Mouse (Mus musculus): ENCODE results near the gene Fkbp5. TPM values are rescaled to one million over a fixed set of nuclear protein-coding genes. Genes with fewer than 3 reads are reported as not detected.
"Not testable (repeated sequence)": the region's sequence is repeated elsewhere in the genome, so short reads cannot be mapped to it uniquely, and the experiment has no call there.

Gene Fkbp5
- total RNA-seq, 2 experiments from 2014 or later: 61.0 to 63.6 TPM

DNA sequence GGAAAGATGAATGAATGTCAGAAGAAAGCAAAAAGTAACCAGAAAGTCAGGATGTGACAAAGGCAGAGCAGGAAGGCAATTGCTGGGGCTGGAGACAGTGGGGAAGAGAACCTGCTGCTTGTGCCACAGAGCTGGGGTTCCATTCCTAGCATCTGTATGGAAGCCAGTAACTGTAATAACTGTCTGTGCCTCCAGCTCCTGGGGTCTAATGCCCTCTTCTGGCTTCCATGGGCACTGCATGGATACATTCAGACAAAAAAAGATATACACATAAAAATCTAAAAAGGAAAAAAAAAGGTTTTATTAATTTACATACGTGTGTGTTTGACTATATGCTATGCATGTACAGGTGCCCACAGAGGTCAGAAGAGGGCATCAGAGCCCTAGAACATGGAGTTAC is 98.4 kb downstream of the Fkbp5 start:
- DNase-seq: no peak

DNA sequence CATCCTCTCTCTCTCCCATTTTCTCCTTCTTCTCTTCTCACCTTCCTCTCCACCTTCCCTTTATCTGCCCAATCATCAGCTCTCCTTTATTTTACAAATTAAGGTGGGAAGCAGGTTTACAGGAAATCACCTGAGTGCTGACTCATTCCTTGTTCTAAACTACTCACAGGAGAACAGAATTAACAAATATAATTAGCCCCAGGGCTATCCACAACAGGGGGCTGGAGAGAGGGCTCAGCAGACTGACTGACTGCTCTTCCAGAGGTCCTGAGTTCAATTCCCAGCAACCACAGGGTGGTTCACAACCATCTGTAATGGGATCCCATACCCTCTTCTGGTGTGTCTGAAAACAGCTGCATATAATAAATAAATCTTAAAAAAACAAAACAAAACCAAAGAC is 98.8 kb downstream of the Fkbp5 start:
- not testable (repeated sequence) for DNase-seq

DNA sequence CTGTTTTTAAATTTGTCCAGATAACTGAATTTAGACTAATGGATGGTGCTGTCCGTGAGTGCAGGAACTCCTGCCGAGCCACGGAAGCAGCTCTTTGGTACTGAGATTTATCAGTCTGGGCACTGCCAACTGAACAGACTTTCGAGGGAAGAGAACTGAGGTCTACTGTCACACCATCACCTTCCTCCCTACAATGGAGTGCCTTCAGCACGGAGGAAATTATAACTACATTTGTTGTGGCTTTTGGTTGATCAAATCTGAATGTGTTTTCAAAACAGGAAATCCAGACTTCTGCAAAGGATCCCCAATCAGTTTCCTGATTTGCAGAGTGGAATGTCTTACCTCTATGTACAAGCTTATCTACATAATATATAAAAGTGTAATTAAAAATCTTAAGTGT is 99.6 kb downstream of the Fkbp5 start:
- no peak for DNase-seq

DNA sequence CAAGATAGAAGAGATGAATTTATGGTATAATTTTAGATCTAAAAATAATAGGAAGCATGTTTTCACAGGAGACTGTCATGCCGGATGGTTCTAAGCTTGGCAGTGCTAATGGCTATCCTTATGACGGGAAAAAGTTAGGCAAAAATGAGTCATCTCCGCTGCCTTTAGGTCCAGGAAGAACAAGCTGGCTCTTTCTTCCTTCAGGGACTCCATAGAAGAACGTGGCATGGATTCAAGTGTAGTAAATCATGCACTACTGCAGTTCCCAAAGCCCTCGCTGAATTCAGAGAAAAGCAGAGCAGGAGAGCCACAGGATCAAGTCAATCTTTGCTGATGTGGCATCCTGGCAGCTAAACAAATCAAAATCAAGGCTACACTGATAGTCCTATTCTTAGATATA is 102.1 kb downstream of the Fkbp5 start:
- DNase-seq: no peak

DNA sequence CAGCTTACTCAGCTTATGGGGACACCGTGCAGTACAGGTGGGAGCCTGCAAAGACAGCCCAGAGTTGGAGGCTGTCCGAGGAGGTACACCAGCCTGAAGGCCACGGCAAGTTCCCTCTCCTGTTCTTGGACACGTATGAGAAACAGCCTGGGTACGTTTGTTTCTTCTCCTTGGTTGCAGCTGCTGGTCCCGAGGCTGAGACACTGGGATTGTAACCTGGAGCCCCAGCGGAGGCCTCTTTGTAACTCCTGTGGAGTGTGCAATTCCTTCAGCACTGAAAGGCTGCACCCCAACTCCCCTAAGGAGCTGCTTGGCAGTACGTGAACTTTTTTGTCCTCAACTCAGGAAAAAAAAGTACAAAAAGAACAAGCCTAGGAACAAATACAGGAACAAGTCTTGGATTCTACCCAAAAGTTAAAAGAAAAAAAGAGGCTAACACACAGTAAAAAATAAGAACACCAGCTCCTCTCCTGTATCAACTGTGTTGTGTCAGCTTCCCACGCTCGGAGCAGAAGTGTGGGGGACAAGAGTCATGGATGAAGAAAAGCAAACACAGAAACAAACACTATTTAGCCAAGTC is 105.9 kb downstream of the Fkbp5 start:
- peak; percentile 42 for DNase-seq

DNA sequence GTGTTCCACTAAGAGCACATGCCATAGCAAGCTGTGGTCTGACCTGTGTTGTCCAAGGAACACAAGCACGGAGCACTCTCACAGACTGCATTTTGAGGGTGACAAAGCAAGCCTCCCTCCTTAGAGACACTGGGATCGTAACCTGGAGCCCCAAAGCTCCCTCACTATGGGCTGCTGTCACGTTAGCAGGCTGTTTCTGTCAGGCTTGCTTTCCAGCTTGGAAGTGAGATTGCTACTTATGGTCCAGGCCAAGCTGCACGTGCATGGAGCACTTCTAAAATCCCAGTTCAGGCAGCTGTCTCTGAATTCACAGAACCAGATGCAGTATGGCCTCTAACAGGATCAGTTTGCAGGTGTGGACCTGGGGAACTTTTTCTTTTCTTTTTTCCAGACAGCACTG is 106.6 kb downstream of the Fkbp5 start:
- DNase-seq: no peak

DNA sequence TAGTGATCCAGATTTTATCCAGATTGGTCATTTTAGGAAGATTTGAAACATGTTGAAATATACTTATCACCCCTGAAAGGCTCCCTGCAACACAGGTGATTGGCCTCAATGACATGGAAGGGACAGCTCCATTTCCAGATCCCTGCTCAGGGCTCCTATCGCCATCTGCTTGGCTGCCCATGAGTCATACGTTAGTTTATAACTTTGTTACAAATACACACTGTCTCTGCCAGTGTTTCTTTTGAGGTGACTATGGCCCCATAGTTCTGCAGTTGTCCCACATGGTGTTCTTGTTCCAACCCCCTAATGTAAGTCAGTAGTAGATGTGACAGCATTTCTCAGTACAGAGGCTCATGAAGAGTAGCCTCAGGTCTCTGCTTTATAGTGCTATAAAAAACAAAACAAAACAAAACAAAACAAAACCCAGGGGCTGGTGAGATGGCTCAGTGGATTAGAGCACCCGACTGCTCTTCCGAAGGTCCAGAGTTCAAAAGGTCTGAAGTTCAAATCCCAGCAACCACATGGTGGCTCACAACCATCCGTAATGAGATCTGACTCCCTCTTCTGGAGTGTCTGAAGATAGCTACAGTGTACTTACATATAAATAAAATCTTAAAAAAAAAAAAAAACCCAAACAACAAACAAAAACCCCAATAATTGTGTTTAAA is 108.9 kb downstream of the Fkbp5 start:
- no peak for DNase-seq

DNA sequence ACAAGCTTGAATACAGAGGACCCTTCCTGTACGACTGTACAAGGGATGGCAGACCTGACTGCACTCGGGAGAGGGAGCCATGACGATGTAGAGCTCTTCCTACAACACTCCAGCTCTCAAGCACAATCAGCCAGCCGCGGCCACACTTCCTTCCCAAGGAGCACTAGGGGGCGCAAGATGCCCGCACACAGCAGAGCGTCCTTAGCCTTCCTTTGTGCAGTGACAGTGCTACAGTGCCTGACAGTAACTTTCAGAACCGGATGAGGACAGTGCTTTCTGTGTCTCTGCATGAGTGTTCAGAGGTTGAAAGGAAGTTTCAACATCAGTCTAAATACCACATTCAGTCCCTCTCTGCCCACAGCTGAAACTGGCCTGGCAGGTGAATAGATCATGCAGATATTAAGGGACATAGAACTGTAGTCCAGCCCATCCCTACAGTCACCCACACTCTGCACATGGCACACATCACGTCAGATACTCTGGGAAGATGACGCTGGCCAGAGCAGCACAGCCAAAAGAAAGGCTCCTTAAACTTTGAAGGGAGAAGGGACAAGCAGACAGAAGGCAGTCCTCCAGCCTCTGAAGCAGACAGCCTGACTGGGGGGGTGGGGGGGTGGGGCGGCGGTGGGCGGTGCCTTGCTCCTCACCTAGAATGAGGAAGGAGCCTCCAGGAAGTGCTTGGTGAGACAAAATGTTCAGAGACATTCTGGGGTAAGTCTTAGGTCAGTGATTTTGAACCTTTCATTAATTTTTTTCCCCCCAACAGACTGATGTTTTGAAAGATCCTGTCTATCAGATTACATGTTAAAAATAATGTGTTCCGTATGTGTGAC is 109.7 kb downstream of the Fkbp5 start:
- peak; percentile 73 for DNase-seq

DNA sequence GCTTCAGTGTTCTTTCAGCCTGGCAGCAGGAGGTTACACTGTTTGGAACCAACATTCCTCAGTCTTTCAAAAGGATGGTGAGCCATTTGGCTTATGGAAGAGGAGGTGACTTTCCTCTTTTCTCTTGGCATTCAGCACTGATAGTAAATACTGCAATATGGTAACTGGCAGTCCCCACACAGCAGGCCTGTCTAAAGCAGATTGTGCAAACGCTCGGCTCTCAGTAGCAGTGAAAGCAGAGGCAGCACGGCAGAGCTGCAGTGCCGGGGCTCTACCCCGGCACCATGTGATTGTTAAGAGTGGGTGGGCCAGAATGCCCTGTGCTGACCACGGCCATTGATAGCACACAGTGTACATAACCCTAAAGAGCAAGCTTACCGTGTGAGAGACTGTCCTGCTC is 110.9 kb downstream of the Fkbp5 start:
- no peak for DNase-seq

DNA sequence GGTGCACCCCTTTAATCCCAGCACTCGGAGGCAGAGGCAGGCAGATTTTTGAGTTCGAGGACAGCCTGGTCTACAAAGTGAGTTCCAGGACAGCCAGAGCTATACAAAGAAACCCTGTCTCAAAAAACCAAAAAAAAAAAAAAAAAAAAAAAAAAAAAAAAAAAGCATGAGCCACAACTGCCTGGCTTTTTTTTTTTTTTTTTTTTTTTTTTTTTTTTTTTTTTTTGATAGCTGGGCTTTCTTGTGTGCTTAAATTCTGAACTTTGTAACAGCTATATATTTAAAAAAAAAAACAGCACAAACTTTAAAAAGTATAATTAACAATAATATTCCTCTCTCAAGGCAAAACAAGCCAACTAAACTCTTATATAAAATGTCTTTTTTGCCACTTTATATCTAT is 112.6 kb downstream of the Fkbp5 start:
- DNase-seq: not testable (repeated sequence)

DNA sequence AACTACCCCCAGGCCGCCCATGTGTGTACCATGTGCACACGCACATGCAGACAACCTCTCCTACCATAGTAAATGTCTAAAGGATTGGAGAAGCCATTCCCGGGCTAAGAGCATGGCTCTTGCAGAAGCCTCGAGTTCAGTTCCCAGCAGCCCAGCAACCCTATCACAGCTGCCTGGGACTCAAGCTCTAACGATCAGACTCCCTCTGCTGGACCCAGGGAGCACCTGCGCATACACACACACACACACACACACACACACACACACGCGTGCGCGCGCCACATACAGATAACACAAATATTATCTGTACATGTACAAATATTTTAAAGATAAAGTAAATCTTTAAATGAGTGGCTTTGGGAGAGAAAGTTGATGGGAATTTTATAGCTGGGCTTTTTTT is 113.0 kb downstream of the Fkbp5 start:
- DNase-seq: no peak

DNA sequence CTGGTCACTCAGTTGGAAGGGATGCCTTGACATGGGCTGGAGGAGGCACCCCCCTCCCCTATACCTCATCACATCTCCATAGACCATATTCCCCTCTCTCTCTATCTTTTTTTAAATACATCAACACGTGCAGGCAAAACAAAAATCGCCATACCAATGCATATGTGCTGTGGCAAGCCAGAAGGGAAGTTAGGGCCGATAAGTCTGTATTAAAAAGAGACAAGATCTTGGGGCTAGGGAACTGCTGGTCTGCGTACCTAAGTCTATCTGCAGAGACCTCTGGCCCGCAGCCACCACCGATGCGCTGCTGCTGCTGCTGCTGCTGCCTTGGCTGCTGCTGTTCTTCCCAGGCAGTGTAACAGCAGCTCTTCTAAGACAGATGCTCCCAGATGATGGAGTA is 122.3 kb downstream of the Fkbp5 start:
- no peak for DNase-seq

DNA sequence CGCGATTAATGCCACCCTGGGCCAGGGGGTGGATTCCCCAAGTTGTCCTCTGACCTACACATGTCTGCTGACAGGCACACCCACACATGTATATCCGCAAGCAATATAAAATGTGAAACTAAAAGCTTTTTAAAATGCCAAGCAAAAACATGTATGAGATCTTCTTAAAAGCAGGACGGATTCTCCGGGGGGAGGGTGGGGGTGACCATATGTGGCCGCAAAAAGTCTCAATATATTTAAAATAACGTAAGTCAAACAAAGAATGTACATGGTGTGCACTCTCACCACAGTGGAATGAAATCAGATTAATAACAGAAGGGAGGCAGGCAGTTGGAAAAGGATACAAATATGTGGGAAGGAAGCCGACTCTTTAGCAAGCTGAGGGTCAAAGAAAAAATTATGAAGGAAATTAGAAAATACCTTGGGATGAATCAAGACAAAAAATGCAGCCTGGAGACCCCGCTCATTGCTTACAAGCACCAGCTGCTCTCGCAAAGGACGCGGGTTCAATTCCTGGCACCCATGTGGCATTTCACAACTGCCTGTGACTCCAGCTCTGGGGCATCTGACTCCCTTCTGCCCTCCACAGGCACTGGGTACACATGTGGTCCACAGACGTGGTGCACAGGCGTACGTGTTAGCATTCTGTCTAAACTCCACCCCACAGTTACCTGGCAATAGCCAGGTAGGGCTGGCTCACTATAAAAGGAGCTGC is 123.1 kb downstream of the Fkbp5 start:
- no peak for DNase-seq

DNA sequence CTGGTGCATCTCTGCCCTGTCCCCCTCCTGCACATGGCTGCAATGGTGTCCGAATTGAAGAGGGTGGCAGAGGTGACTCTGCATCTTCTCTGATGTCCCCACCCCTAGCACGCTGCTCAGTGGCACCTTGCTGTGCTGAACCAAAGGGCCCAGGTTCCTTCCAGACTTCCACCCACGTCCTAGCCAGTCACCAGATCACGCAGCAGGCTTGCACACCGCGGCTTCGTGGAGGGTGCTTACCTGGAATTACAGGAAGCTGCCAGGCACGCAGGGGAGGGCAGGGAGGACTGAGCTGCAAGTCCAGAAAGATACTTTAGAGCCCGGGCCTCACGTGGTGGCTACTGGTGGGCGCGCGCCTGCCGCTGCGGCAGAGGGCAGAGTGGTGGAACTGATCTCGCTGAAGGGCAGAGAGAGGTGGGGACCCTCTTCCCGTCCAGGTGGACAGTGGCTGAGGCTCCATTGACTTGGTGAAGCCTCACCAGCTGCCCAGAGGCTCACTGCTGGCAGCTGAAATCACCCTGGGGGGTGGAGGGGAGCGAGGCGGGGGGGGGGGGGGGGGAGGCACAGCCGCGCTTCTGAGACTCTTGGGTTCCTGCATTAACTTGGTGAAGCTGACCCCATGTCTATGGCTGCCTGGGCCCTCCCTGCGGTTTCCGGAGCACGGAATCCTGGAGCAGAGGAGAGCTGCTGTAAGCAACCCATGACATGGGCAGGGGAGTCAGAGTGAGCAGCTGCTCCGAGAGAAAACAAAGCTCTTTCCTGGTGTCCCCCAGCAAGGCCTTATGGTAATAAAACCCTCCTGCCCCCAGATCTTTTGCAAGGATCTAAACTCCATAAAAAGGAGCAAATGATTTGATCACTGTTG is 125.5 kb downstream of the Fkbp5 start:
- DNase-seq: no peak

DNA sequence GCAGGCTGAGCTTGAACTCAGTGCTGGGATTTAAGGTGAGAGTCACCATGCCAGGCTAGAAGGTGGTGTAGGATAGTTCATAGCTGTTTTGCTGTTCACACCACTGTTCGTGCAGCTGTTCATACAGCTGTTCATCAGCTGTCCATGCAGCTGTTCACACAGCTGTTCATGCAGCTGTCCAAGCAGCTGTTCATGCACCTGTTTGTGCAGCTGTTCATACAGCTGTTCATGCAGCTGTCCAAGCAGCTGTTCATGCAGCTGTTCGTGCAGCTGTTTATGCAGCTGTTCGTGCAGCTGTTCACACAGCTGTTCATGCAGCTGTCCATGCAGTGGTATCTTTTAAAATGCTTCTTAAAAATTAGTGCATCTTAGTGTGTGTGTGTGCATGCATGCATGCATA is 128.8 kb downstream of the Fkbp5 start:
- no peak for DNase-seq

DNA sequence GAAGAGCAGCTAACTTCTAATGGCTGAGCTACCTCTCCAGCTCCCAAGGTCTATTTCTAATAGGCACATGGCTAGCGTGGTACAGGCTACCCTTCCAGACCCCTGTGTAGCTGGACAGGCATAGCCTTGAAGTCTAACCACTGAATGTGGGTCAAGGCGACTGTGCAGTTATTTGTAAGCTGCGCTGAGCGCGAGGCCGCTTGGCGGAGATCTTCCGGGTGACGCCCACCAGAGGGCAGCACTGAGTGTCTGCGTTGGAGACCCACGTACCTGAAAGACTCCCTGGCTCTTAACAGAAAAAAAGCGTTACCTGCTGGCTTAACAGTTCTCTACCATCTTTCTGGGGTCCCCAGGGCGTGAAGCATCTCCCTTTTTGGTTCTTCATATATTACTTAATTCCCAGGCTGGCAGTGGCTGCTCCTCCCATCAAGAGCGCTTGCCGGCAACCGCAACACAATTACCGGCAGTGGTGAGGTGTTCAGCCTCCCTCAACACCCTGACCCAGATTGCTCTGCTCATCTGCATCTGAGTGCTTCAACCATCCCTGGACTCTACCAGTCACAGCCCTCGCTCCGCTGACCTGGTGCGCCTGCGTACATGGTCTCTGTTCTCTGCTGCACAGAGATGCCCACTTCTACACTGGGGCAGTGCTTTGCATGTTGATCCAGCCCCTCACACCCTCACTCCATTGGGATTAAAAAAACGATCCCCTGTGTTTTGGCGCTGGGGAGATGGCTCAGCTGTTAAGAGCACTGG is 131.0 kb downstream of the Fkbp5 start:
- peak; percentile 56 for DNase-seq

DNA sequence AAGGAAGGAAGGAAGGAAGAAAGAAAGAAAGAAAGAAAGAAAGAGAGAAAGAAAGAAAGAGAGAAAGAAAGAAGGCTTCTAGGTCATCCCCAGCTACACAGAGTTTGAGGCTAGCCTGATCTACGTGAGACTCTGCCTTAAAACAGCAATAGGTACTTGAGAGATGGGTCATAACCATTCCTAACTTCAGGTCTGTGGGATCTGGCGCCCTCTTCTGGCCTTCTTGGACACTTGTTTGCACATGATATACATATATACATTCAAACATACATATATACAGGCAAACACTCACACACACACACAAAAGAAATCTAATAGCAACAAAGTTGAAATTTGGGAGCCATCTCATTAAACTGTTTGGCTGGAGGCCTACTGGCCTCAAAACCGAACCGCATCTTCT is 133.0 kb downstream of the Fkbp5 start:
- no peak for DNase-seq

DNA sequence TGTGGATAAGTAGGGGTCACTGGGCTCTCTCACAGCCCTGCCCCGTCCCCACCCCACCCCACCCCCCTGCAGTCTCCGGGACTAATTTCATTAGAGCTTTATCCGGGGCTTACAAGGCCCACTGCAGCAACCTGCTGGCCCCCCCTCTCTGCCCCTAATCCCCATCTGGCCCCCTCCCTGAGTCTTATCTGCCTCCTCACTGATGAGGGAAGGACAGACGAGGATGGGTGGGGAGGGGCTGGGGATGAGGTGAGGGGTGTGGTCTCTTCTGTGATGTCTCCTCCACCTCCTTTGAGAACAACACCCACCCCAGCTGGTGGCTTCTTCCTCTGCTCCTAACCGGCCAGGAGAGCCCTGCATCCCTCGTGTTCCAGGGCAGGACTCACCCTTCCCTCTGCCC is 137.1 kb downstream of the Fkbp5 start:
- DNase-seq: no peak

DNA sequence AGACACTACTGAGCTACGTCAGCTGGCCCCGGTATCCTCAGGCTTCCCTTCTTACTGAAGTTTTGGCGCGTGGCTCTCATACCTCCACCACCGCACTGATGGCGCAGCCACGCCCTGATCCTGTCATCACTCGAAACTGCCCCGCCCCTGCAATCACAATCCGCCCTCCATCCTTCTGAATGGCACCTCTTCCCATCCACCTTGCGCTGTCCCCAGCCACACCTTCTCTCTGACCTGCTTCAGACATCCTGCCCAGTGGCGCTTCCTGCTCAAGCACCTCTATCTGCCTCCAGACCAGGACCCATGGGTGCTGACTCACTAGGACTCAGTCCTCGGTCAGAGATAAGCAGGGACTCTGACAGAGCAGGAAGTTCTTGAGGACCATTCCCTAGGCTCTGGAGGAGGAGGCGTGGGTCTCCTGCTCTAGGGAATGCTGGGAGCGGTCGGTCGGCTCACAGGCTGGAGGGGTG is 141.7 kb downstream of the Fkbp5 start:
- no peak for DNase-seq

DNA sequence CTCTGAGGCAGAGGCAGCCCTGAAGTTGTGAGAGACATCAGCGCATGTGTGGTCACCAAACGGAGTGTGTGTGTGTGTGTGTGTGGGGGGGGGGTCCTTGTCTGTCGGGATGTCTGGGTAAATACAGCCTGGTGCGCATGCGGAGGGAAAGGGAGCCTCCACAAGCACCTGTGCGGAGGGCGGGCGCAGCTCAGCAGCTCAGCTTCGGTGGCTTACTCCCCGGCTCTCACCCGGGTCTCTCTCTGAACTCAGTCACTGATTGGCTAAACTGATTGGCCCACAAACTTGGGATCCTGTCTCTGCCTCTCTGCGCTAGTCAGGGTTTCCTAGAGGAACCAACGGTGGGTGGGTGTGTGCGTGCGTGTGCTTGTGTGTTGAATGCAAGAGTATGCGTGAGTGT is 142.8 kb downstream of the Fkbp5 start:
- no peak for DNase-seq

DNA sequence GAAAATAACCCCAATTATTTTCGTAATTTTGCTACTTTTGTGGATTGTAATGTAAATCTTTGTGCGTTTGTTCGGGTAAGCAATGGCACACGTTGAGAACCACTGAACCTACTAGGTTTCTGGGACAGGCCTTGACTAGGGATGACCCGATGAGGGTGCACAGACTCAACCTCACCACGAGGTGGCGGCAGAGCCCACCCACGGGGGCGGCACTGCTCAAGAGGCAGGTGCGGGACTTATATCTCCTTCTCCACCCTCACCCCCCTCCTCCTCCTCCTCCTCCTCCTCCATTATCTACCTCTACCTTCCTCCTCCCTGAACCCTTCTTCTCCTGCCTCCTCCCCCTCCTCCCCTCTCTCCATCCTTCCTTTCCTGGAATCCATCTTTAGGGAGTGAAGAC is 143.5 kb downstream of the Fkbp5 start:
- DNase-seq: peak; percentile 50

All from gastrocnemius, postnatal 25 days (tissue).